Mouse (Mus musculus) kidney, adult 2 months (tissue): ENCODE results near the gene Hrct1. TPM values are rescaled to one million over a fixed set of nuclear protein-coding genes. Genes with fewer than 3 reads are reported as not detected.
A peak's percentile ranks its signal among the peaks of the same experiment; 100 is the strongest.

Source experiments
- DNase-seq: peaks from one replicate; pipeline ENCODE4 v3.0.0; 2021
- H3K27ac ChIP-seq: fragments of 200-500 bp; 2 replicates; pipeline ENCODE4 v1.5.1; 2012; ENCODE audit warnings: low read depth, low read length, control low read depth, inconsistent platforms; ENCODE audit not compliant: insufficient read depth
- H3K27me3 ChIP-seq: fragments of 200-500 bp; replicated peaks from 2 replicates; pipeline ENCODE4 v1.6.1; 2012; ENCODE audit warnings: mild to moderate bottlenecking, moderate library complexity, low read length, inconsistent platforms; ENCODE audit not compliant: control insufficient read depth, insufficient read depth
- H3K36me3 ChIP-seq: fragments of 200-500 bp; 2 replicates; pipeline ENCODE4 v1.6.1; 2012; ENCODE audit warnings: mild to moderate bottlenecking, moderate library complexity, low read length, inconsistent platforms; ENCODE audit not compliant: control insufficient read depth, insufficient read depth
- H3K4me1 ChIP-seq: fragments of 200-500 bp; 2 replicates; pipeline ENCODE4 v1.6.1; 2011; ENCODE audit warnings: low read length; ENCODE audit not compliant: control insufficient read depth, insufficient read depth
- H3K4me3 ChIP-seq: fragments of 200-500 bp; 2 replicates; pipeline ENCODE4 v1.5.1; 2011; ENCODE audit warnings: mild to moderate bottlenecking, low read depth, low read length, control low read depth; ENCODE audit not compliant: insufficient read depth
- CTCF ChIP-seq: fragments of 200-500 bp; conservative IDR thresholded peaks from 2 replicates; pipeline ENCODE4 v1.5.1; 2011; ENCODE audit warnings: low read depth, mild to moderate bottlenecking, control low read depth, low read length, moderate library complexity, mixed read lengths; ENCODE audit not compliant: insufficient read depth, insufficient read length
- POLR2A ChIP-seq: fragments of 200-500 bp; IDR thresholded peaks from one replicate; pipeline ENCODE4 v1.6.1; 2011; ENCODE audit warnings: low read depth, low read length, control low read depth
- WGBS: fragments of 180-500 bp; shearing (Covaris S2); methylation state at CpG from one replicate; pipeline ENCODE4 v1.1.7; 2018; 5-methylcytosine and 5-hydroxymethylcytosine counted together
- polyA plus RNA-seq: library from polyadenylated mRNA; depleted of rRNA; stranded (reverse); fragments of >200 nt; gene quantifications from 2 replicates; pipeline ENCODE4 v1.2.3, GENCODE M21; 2012

Gene Hrct1
- polyA plus RNA-seq, 1 experiment: 4.8 TPM

- Histone ChIP-seq H3K4me1 (peaks cover 3% of the 10 kb centered on the region), H3K36me3 (no peaks in the 10 kb centered on the region), H3K27ac (peak overlapping the region; percentile 97), H3K4me3 (no peak overlapping the region), H3K27me3 (no peaks in the 10 kb centered on the region)
- TF ChIP-seq POLR2A (peak; percentile 36), CTCF (no peak)
- 21% methylated on average over 5 of the region's 5 CpGs for WGBS
- DNase-seq: peak; percentile 87
Measured at GRCm38 (mm10) chr4:43728576-43728954, 1.6 kb downstream of the Hrct1 start.

DNA sequence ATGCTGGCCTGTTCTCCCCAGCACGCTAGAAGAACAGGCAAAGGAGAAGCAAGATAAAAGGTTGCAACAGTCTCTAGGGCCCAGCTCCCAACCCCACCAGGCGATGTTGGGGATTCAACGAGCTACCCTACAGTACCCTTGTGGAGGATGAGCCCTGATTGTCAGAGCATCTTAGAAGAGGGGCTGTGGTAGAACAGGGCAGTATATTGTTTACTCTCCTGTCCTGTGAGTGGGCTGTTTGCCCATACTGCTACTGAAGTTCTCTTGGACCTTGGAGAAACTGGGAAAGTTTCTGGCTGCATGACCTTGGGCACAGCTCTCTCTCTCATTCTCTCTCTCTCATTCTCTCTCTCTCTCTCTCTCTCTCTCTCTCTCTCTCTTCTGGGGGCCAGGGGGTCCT lies 2.1 kb downstream of the Hrct1 start:
- WGBS: 61% methylated on average over 3 of the region's 3 CpGs
- H3K27ac ChIP-seq: peak overlapping the region; percentile 97
- peaks cover 3% of the 10 kb centered on the region for H3K4me1 ChIP-seq
- TF ChIP-seq POLR2A (no peak), CTCF (no peak)
- DNase-seq: no peak
- H3K36me3 ChIP-seq: no peaks in the 10 kb centered on the region
- no peaks in the 10 kb centered on the region for H3K27me3 ChIP-seq
- H3K4me3 ChIP-seq: no peak overlapping the region

- Histone ChIP-seq H3K36me3 (no peaks in the 10 kb centered on the region), H3K27ac (peak within 1 kb of the TSS; percentile 97), H3K27me3 (no peaks in the 10 kb centered on the region), H3K4me3 (peak within 1 kb of the TSS; percentile 29), H3K4me1 (peaks cover 3% of the 10 kb centered on the region)
- 47% methylated on average over 14 of the region's 14 CpGs for WGBS
- peak; percentile 84 for DNase-seq
- TF ChIP-seq CTCF: no peak
- no peak for TF ChIP-seq POLR2A
Measured at GRCm38 (mm10) chr4:43729794-43730550, 3.0 kb downstream of the Hrct1 start, which contains the start of gene Spaar. Gene Spaar (plus strand): TSS chr4:43730034.

- Histone ChIP-seq H3K27ac (peak overlapping the region; percentile 97), H3K4me1 (peaks cover 3% of the 10 kb centered on the region), H3K4me3 (peak overlapping the region; percentile 29), H3K27me3 (no peaks in the 10 kb centered on the region), H3K36me3 (no peaks in the 10 kb centered on the region)
- TF ChIP-seq POLR2A (no peak), CTCF (no peak)
- WGBS: 74% methylated on average over 21 of the region's 21 CpGs
- DNase-seq: no peak
Measured at GRCm38 (mm10) chr4:43730750-43731297, 3.8 kb downstream of the Hrct1 start.

GRCm38 (mm10) chr4:43732171-43732570 lies 5.2 kb downstream of the Hrct1 start:
- H3K36me3 ChIP-seq: no peaks in the 10 kb centered on the region
- TF ChIP-seq CTCF (no peak), POLR2A (no peak)
- H3K4me3 ChIP-seq: peak overlapping the region; percentile 28; the same call in 1 of the 2 replicates
- peaks cover 3% of the 10 kb centered on the region for H3K4me1 ChIP-seq
- peak overlapping the region; percentile 54 for H3K27ac ChIP-seq
- no peak for DNase-seq
- H3K27me3 ChIP-seq: no peaks in the 10 kb centered on the region
- 29% methylated on average over 1 of the region's 1 CpGs for WGBS

- Histone ChIP-seq H3K4me3 (no peak overlapping the region), H3K4me1 (peaks cover 3% of the 10 kb centered on the region; the same call in 1 of the 2 replicates), H3K27me3 (no peaks in the 10 kb centered on the region), H3K27ac (no peak overlapping the region), H3K36me3 (no peaks in the 10 kb centered on the region)
- WGBS: 68% methylated on average over 5 of the region's 5 CpGs
- TF ChIP-seq POLR2A (no peak), CTCF (no peak)
- DNase-seq: no peak
Measured at GRCm38 (mm10) chr4:43733186-43733585, 6.2 kb downstream of the Hrct1 start.

DNA sequence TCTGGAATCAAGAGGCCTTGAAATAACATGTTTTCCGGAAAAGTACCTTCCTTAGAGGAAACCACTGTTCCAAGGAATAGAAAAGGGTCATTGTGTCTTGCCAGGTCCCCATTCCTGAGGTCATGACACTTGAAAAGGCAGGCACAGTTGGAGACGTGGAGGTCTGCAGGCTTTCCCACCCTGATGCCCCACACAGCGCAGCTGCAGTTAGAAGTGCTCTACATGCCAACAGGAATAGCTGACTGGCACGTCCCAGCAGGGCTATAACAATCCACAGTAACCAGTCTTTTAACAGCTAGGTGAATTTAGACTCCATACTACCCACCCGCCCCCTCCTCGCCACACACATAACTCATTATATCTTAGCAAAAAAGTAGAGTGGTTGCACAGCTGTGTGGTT lies 10.2 kb downstream of the Hrct1 start:
- Histone ChIP-seq H3K27me3 (no peaks in the 10 kb centered on the region), H3K4me1 (no peaks in the 10 kb centered on the region), H3K4me3 (no peak overlapping the region), H3K27ac (no peak overlapping the region), H3K36me3 (no peaks in the 10 kb centered on the region)
- WGBS: 75% methylated on average over 6 of the region's 6 CpGs
- DNase-seq: peak; percentile 38
- TF ChIP-seq POLR2A (no peak), CTCF (no peak)
